Mouse (Mus musculus) heart, adult 11 months (tissue): ENCODE measurements around the gene Gm43638.
"Not testable (repeated sequence)": the region's sequence is repeated elsewhere in the genome, so short reads cannot be mapped to it uniquely, and the experiment has no call there.

Experiments used
- DNase-seq: peaks from one replicate; pipeline ENCODE4 v3.0.0; 2022

The Gm43638 gene

GRCm38 (mm10) chr5:87486706-87487105, at the start of gene Gm43638:
Gene Gm43638 (minus strand): TSS chr5:87486806.
- DNase-seq: not testable (repeated sequence)

- no peak for DNase-seq
Observed at GRCm38 (mm10) chr5:87535994-87536644, 49.5 kb upstream of the Gm43638 start.

- no peak for DNase-seq
Observed at GRCm38 (mm10) chr5:87532288-87532687, 45.7 kb upstream of the Gm43638 start.

GRCm38 (mm10) chr5:87523561-87523960, 37.0 kb upstream of the Gm43638 start:
- peak; percentile 60 for DNase-seq

GRCm38 (mm10) chr5:87505776-87506458, 19.3 kb upstream of the Gm43638 start:
- no peak for DNase-seq

- DNase-seq: no peak
Observed at GRCm38 (mm10) chr5:87502687-87503086, 16.1 kb upstream of the Gm43638 start.

- DNase-seq: no peak
Observed at GRCm38 (mm10) chr5:87499341-87499740, 12.7 kb upstream of the Gm43638 start.

GRCm38 (mm10) chr5:87498936-87499335, 12.3 kb upstream of the Gm43638 start:
- DNase-seq: no peak

- no peak for DNase-seq
Observed at GRCm38 (mm10) chr5:87490771-87491170, 4.2 kb upstream of the Gm43638 start, which contains the start of gene Ugt2a1. Gene Ugt2a1 (minus strand): TSS chr5:87490871.

GRCm38 (mm10) chr5:87482160-87482559, 4.4 kb downstream of the Gm43638 start, which contains the start of gene Ugt2a2:
Gene Ugt2a2 (minus strand): TSS chr5:87482260.
- no peak for DNase-seq

GRCm38 (mm10) chr5:87458810-87459209, 27.8 kb downstream of the Gm43638 start:
- no peak for DNase-seq

GRCm38 (mm10) chr5:87457701-87458100, 28.9 kb downstream of the Gm43638 start:
- no peak for DNase-seq

GRCm38 (mm10) chr5:87456216-87456850, 30.3 kb downstream of the Gm43638 start:
- no peak for DNase-seq

GRCm38 (mm10) chr5:87455519-87455918, 31.1 kb downstream of the Gm43638 start:
- DNase-seq: no peak

GRCm38 (mm10) chr5:87452514-87452913, 34.1 kb downstream of the Gm43638 start:
- DNase-seq: not testable (repeated sequence)

GRCm38 (mm10) chr5:87436264-87436663, 50.3 kb downstream of the Gm43638 start:
- DNase-seq: no peak

GRCm38 (mm10) chr5:87425676-87426075, 60.9 kb downstream of the Gm43638 start:
- DNase-seq: no peak

- not testable (repeated sequence) for DNase-seq
Observed at GRCm38 (mm10) chr5:87424041-87424440, 62.6 kb downstream of the Gm43638 start, which contains the start of gene Ugt2b38. Gene Ugt2b38 (minus strand): TSS chr5:87424203.
